Mouse (Mus musculus) cerebellum, adult 2 months (tissue): ENCODE measurements around the gene Cnot1.

Experiments used
- CTCF ChIP-seq: fragments of 200-500 bp; IDR thresholded peaks from 2 replicates; pipeline ENCODE4 v1.5.1; 2011; ENCODE audit warnings: low read depth, mild to moderate bottlenecking, control low read depth, low read length, moderate library complexity, borderline replicate concordance; ENCODE audit not compliant: insufficient read depth
- POLR2A ChIP-seq: fragments of 200-500 bp; IDR thresholded peaks from 2 replicates; pipeline ENCODE4 v1.6.1; 2011; ENCODE audit warnings: low read length, control low read depth, borderline replicate concordance; ENCODE audit not compliant: insufficient read depth

DNA sequence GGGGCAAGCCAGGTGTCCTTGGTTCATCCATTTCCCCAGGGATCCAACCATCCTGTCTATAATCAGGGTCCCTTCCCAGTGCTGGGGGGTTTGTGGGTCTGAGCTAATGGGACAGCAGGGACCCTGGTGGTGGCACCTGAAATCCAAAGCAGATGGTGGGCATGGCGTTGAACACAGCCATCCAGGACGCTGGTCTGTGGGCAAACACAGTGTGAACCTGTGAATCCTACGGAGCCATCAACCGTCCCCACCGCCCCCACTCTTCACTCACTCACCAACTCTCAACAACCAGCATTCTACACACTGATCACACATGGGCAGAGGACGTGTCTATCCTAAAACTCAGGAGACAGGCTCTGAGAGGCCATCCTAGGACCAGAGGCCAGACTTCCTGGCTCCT, 36.7 kb upstream of the Cnot1 start:
- no peak for TF ChIP-seq CTCF
- TF ChIP-seq POLR2A: no peak
